Mouse (Mus musculus): ENCODE measurements around the gene Dhrs1. TPM values are rescaled to one million over a fixed set of nuclear protein-coding genes. Genes with fewer than 3 reads are reported as not detected.
A peak's percentile ranks its signal among the peaks of the same experiment; 100 is the strongest.

Gene Dhrs1
- 78.0 and 141 TPM in 2 replicates for polyA plus RNA-seq (2012; rRNA removed)

GRCm38 (mm10) chr14:55745180-55745860 lies at the start of gene Dhrs1, which contains the start of gene Nop9:
Gene Dhrs1, minus strand, starts transcription at chr14:55745690.
Gene Nop9, plus strand, starts transcription at chr14:55745693.
- no peak for DNase-seq (ENCODE audit: low read depth, low spot score)
- 1% methylated on average over 48 of the region's 48 CpGs for WGBS

- DNase-seq (ENCODE audit: low read depth, low spot score), result no peak
- 52% methylated on average over 2 of the region's 2 CpGs for WGBS
These were observed 48.5 kb upstream of the Dhrs1 start for GRCm38 (mm10) chr14:55793946-55794345.

- WGBS, result 26% methylated on average over 2 of the region's 2 CpGs
- no peak for DNase-seq (ENCODE audit: low read depth, low spot score)
These were observed 48.0 kb upstream of the Dhrs1 start for GRCm38 (mm10) chr14:55793461-55793860.

- DNase-seq (ENCODE audit: low read depth, low spot score), result peak; percentile 73
- WGBS, result 5% methylated on average over 40 of the region's 40 CpGs
These were observed 43.0 kb upstream of the Dhrs1 start, which contains the start of gene Ripk3 for GRCm38 (mm10) chr14:55788256-55789050. Gene Ripk3, minus strand, starts transcription at chr14:55788865.

GRCm38 (mm10) chr14:55787731-55788130 lies 42.2 kb upstream of the Dhrs1 start:
- DNase-seq (ENCODE audit: low read depth, low spot score), result no peak
- 64% methylated on average over 11 of the region's 11 CpGs for WGBS

GRCm38 (mm10) chr14:55785195-55785594 lies 39.7 kb upstream of the Dhrs1 start:
- WGBS, result 66% methylated on average over 6 of the region's 6 CpGs
- DNase-seq (ENCODE audit: low read depth, low spot score), result no peak

GRCm38 (mm10) chr14:55783958-55784235 lies 38.4 kb upstream of the Dhrs1 start, which contains the start of gene Adcy4:
Gene Adcy4, minus strand, starts transcription at chr14:55784095.
- WGBS, result 55% methylated on average over 13 of the region's 13 CpGs
- no peak for DNase-seq (ENCODE audit: low read depth, low spot score)

GRCm38 (mm10) chr14:55783171-55783957 lies 37.9 kb upstream of the Dhrs1 start:
- 34% methylated on average over 31 of the region's 31 CpGs for WGBS
- no peak for DNase-seq (ENCODE audit: low read depth, low spot score)

GRCm38 (mm10) chr14:55782361-55782960 lies 37.0 kb upstream of the Dhrs1 start:
- 64% methylated on average over 9 of the region's 9 CpGs for WGBS
- no peak for DNase-seq (ENCODE audit: low read depth, low spot score)

GRCm38 (mm10) chr14:55781310-55781709 lies 35.8 kb upstream of the Dhrs1 start:
- WGBS, result 19% methylated on average over 14 of the region's 14 CpGs
- no peak for DNase-seq (ENCODE audit: low read depth, low spot score)

- DNase-seq (ENCODE audit: low read depth, low spot score), result no peak
- 84% methylated on average over 11 of the region's 11 CpGs for WGBS
These were observed 35.2 kb upstream of the Dhrs1 start for GRCm38 (mm10) chr14:55780736-55781135.

GRCm38 (mm10) chr14:55779656-55780055 lies 34.2 kb upstream of the Dhrs1 start:
- WGBS, result 75% methylated on average over 16 of the region's 16 CpGs
- DNase-seq (ENCODE audit: low read depth, low spot score), result no peak

GRCm38 (mm10) chr14:55778686-55779085 lies 33.2 kb upstream of the Dhrs1 start:
- WGBS, result 90% methylated on average over 15 of the region's 15 CpGs
- no peak for DNase-seq (ENCODE audit: low read depth, low spot score)

GRCm38 (mm10) chr14:55777806-55778205 lies 32.3 kb upstream of the Dhrs1 start:
- DNase-seq (ENCODE audit: low read depth, low spot score), result no peak
- 88% methylated on average over 11 of the region's 11 CpGs for WGBS

- no peak for DNase-seq (ENCODE audit: low read depth, low spot score)
- WGBS, result 28% methylated on average over 3 of the region's 3 CpGs
These were observed 31.7 kb upstream of the Dhrs1 start for GRCm38 (mm10) chr14:55777176-55777575.

GRCm38 (mm10) chr14:55776711-55777110 lies 31.2 kb upstream of the Dhrs1 start:
- no peak for DNase-seq (ENCODE audit: low read depth, low spot score)
- 51% methylated on average over 7 of the region's 7 CpGs for WGBS

GRCm38 (mm10) chr14:55769087-55769703 lies 23.7 kb upstream of the Dhrs1 start:
- WGBS, result 84% methylated on average over 16 of the region's 16 CpGs
- DNase-seq (ENCODE audit: low read depth, low spot score), result no peak

- 84% methylated on average over 6 of the region's 6 CpGs for WGBS
These were observed 23.1 kb upstream of the Dhrs1 start for GRCm38 (mm10) chr14:55768555-55768954.

More at GRCm38 (mm10) chr14:55768555-55768954, 23.1 kb upstream of the Dhrs1 start:
- no peak for DNase-seq (ENCODE audit: low read depth, low spot score)

All from large intestine, adult 2 months (tissue).